Mouse (Mus musculus) limb, embryonic 13.5 days (tissue): ENCODE measurements around the gene Spryd3. TPM values are rescaled to one million over a fixed set of nuclear protein-coding genes. Genes with fewer than 3 reads are reported as not detected.

ENCODE experiments used
- ATAC-seq: fragments of 200-750 bp; cut with Nextera tagmentation; 2 replicates; pipeline ENCODE4 v1.8.0; 2017; ENCODE audit warnings: low read depth, moderate number of reproducible peaks, moderate TSS enrichment; ENCODE audit not compliant: low FRiP score
- H3K27ac ChIP-seq: fragments of 300-500 bp; sonication (generic); 2 replicates; pipeline ENCODE4 v1.5.1; 2015; ENCODE audit warnings: inconsistent platforms, mild to moderate bottlenecking, moderate library complexity
- H3K27me3 ChIP-seq: fragments of 300-500 bp; sonication (generic); 2 replicates; pipeline ENCODE4 v1.6.1; 2015; ENCODE audit warnings: mild to moderate bottlenecking, inconsistent platforms
- H3K36me3 ChIP-seq: fragments of 300-500 bp; sonication (generic); 2 replicates; pipeline ENCODE4 v1.6.1; 2015; ENCODE audit warnings: inconsistent platforms, mild to moderate bottlenecking, moderate library complexity
- H3K4me1 ChIP-seq: fragments of 300-500 bp; sonication (generic); 2 replicates; pipeline ENCODE4 v1.6.1; 2015; ENCODE audit warnings: inconsistent platforms
- H3K4me2 ChIP-seq: fragments of 300-500 bp; sonication (generic); replicated peaks from 2 replicates; pipeline ENCODE4 v1.6.1; 2015; ENCODE audit warnings: inconsistent platforms, mild to moderate bottlenecking, moderate library complexity
- H3K4me3 ChIP-seq: fragments of 300-500 bp; sonication (generic); 2 replicates; pipeline ENCODE4 v1.5.1; 2015; ENCODE audit warnings: moderate library complexity, mild to moderate bottlenecking, inconsistent platforms
- H3K9ac ChIP-seq: fragments of 300-500 bp; sonication (generic); 2 replicates; pipeline ENCODE4 v1.6.1; 2015; ENCODE audit warnings: mild to moderate bottlenecking, inconsistent platforms
- H3K9me3 ChIP-seq: fragments of 300-500 bp; sonication (generic); 2 replicates; pipeline ENCODE4 v1.6.1; 2016; ENCODE audit warnings: inconsistent platforms
- WGBS: fragments of 180-500 bp; shearing (Covaris S2); methylation state at CpG from one replicate; pipeline ENCODE4 v1.1.7; 2015; 5-methylcytosine and 5-hydroxymethylcytosine counted together
- polyA plus RNA-seq: library from polyadenylated mRNA; unstranded; fragments of >200 nt; fragmentation: Nextera tagmentation; extraction: Ambion mirVana; gene quantifications from 2 replicates; pipeline ENCODE4 v1.2.1, GENCODE M21; 2015

The Spryd3 gene
- polyA plus RNA-seq: 22.9 and 23.2 TPM in 2 replicates

DNA sequence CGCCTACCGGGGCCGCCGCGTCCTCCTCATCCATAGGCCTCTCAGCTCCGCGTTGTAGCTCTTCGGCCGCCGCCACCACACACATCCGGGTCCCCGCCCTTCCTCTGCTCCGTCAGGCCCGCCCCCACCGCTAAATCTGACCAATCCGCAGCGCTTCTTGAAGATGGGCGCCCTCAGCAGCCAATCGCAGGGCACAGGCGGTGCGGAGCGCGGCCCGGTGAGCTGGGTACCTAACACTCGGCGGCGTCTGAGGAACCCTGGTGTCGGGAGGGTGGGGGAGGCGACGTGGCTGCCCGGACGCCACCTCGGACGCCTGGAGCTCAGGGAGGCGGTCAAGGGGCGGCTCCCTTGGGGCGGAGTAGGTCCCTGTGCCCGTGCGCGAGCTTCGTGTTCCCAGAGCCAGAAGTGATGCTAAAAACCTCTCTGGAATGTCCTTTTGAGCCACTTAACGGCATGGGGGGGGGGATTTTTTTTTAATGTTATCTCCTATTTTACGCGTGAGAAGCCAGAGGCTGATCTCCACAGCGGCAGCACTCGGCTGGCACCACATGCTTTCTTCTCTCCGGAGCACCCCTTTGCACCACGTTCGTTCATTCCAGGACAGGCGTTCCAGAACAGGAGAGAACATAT lies at the start of gene Spryd3:
TSS of gene Spryd3 (minus strand) at position 106 of the 630 bp plus-strand sequence.
- no peaks in the 10 kb centered on the region for H3K9me3 ChIP-seq
- peak within 1 kb of the TSS; percentile 81 for H3K4me3 ChIP-seq
- H3K36me3 ChIP-seq: peaks cover 22% of the 10 kb centered on the region
- H3K27ac ChIP-seq: peak within 1 kb of the TSS; percentile 76
- peak within 1 kb of the TSS; percentile 81 for H3K9ac ChIP-seq
- peak within 1 kb of the TSS; percentile 82 for H3K4me2 ChIP-seq
- under 1% methylated on average over 50 of the region's 50 CpGs for WGBS
- no peaks in the 10 kb centered on the region for H3K27me3 ChIP-seq
- peak; percentile 99 for ATAC-seq
- peaks cover 15% of the 10 kb centered on the region for H3K4me1 ChIP-seq

- WGBS: 65% methylated on average over 3 of the region's 3 CpGs
- H3K4me2 ChIP-seq: no peak overlapping the region
- H3K9me3 ChIP-seq: no peaks in the 10 kb centered on the region
- H3K4me1 ChIP-seq: no peaks in the 10 kb centered on the region
- no peak overlapping the region for H3K27ac ChIP-seq
- peaks cover 71% of the 10 kb centered on the region for H3K36me3 ChIP-seq
- no peak overlapping the region for H3K9ac ChIP-seq
- no peak overlapping the region for H3K4me3 ChIP-seq
- no peaks in the 10 kb centered on the region for H3K27me3 ChIP-seq
- no peak for ATAC-seq
These were observed 47.0 kb upstream of the Spryd3 start for GRCm38 (mm10) chr15:102183076-102183475.

DNA sequence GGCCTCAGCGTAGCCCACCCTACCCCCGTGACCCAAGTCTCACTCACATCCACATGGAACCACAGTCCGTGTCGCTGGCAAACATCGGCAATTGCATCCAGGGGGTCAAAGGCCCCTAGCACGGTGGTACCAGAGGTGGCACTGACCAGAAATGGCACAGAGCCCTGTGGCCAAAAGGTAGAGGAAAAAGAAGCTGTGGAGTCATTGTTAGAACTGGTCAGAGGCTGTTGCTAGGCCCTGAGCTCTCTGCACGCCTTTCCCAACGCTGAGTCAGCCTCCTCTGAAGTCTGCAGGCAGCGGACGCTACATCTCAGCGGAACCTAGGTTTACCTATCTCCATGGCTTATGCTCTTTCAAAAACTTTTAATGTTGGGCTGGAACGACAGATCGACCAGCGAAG lies 43.9 kb upstream of the Spryd3 start:
- Histone ChIP-seq H3K9ac (no peak overlapping the region), H3K27ac (no peak overlapping the region), H3K4me1 (no peaks in the 10 kb centered on the region), H3K4me2 (no peak overlapping the region), H3K27me3 (no peaks in the 10 kb centered on the region), H3K36me3 (peaks cover 64% of the 10 kb centered on the region), H3K9me3 (no peaks in the 10 kb centered on the region), H3K4me3 (no peak overlapping the region)
- 93% methylated on average over 14 of the region's 14 CpGs for WGBS
- ATAC-seq: no peak

- no peaks in the 10 kb centered on the region for H3K27me3 ChIP-seq
- H3K4me2 ChIP-seq: no peak overlapping the region
- ATAC-seq: no peak
- H3K9me3 ChIP-seq: peaks cover 6% of the 10 kb centered on the region; the same call in 1 of the 2 replicates
- H3K4me1 ChIP-seq: no peaks in the 10 kb centered on the region
- no peak overlapping the region for H3K4me3 ChIP-seq
- H3K27ac ChIP-seq: no peak overlapping the region
- whole genome bisulfite sequencing: 81% methylated on average over 9 of the region's 9 CpGs
- no peak overlapping the region for H3K9ac ChIP-seq
- peaks cover 61% of the 10 kb centered on the region for H3K36me3 ChIP-seq
These were observed 43.1 kb upstream of the Spryd3 start for GRCm38 (mm10) chr15:102179106-102179505.

- Histone ChIP-seq H3K27ac (no peak overlapping the region), H3K9me3 (peaks cover 7% of the 10 kb centered on the region; the same call in 1 of the 2 replicates), H3K4me3 (no peak overlapping the region), H3K4me2 (no peak overlapping the region), H3K27me3 (no peaks in the 10 kb centered on the region), H3K4me1 (no peaks in the 10 kb centered on the region), H3K36me3 (peaks cover 56% of the 10 kb centered on the region), H3K9ac (no peak overlapping the region)
- WGBS: 13% methylated on average over 6 of the region's 6 CpGs
- no peak for ATAC-seq
These were observed 42.2 kb upstream of the Spryd3 start for GRCm38 (mm10) chr15:102178279-102178678.

DNA sequence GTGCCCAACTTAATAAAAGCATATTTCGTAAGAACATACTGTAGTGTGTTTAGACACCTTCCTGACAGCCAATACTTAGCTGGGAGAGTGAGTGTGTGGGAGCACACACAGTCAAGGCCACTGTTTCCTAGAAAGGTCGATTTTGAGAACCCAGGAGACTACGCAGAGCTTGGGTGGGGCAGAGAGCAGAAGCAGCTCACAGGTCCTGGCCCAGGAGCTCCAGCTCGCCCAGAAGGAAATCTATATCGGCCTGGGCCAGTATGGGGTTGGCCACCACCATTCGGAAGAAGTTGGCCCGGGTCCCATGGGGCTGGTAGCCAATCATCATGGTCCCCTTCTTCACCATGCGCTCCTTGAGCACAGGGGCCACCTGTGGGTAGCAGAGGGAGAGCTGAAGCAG lies 41.4 kb upstream of the Spryd3 start:
- Histone ChIP-seq H3K4me3 (no peak overlapping the region), H3K27ac (no peak overlapping the region), H3K4me2 (no peak overlapping the region), H3K9me3 (peaks cover 7% of the 10 kb centered on the region; the same call in 1 of the 2 replicates), H3K4me1 (no peaks in the 10 kb centered on the region), H3K9ac (no peak overlapping the region), H3K36me3 (peaks cover 51% of the 10 kb centered on the region), H3K27me3 (no peaks in the 10 kb centered on the region)
- WGBS: 83% methylated on average over 8 of the region's 8 CpGs
- ATAC-seq: no peak

DNA sequence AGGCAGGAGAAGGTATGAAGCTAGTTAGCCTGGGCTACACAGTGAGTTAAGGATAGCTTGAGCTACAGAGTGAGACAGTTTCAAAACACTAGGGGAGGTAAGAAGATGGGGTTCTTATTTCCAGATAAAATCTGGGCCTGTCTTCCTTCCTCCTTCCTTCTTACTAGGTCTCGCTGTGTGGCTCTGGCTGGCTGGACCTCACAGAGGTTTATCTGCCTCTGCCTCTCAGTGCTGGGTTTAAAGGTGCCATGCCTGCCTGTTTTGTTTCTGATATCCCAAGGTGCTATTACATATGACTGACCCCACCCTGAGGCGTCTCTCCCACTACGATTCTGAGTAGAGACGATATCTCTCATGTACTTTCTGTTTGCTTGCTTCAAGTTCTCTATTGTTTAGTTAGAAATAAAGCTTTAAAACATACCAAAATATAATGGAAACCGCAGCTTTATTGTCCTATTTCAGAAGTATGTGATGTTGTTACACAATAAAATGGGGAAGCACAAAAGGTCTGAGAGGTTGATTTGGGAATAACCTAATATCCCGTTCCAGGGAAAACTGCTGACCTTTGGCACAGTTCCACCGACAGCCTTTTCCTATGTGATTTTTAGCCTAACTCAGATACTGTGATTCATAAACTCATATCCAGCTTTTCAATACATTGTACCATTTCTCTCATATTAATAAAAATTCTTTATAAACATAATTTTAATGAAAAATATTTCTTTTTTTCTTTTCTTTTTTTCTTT lies 40.7 kb upstream of the Spryd3 start:
- H3K36me3 ChIP-seq: peaks cover 51% of the 10 kb centered on the region
- H3K9ac ChIP-seq: no peak overlapping the region
- H3K4me2 ChIP-seq: no peak overlapping the region
- no peaks in the 10 kb centered on the region for H3K4me1 ChIP-seq
- peaks cover 7% of the 10 kb centered on the region; the same call in 1 of the 2 replicates for H3K9me3 ChIP-seq
- H3K27ac ChIP-seq: no peak overlapping the region
- ATAC-seq: no peak
- WGBS: 90% methylated on average over 7 of the region's 7 CpGs
- H3K27me3 ChIP-seq: no peaks in the 10 kb centered on the region
- H3K4me3 ChIP-seq: no peak overlapping the region

DNA sequence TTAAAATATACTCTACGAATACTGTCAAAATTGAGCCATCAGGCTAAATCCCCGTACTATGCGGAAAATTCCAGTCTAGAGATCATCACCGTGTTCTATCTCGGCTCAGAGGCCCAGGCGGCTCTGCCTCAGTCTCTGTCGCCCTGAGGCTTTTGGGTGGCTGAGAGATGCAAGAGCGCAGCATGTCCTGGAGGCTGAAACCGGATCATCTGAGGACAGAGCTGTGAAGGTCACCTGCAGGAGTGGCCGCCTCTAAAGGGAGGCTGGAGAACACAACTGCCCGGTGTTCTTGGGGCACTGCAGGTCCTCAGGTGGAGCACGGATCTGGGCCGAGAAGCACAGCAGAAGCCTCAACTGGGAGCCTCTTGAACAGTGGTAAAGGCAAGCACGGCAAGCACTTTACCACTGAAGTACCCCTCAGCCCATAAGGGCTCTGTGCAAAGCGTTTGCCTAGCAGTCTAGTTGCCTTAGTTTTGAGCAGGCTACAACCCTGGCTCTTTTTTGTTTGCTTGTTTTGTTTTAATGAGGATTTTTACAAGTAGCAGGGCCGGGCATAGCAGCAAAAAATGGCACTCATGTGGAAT lies 39.8 kb upstream of the Spryd3 start:
- Histone ChIP-seq H3K36me3 (peaks cover 46% of the 10 kb centered on the region), H3K9ac (no peak overlapping the region), H3K27ac (no peak overlapping the region), H3K9me3 (peaks cover 7% of the 10 kb centered on the region; the same call in 1 of the 2 replicates), H3K27me3 (no peaks in the 10 kb centered on the region), H3K4me3 (no peak overlapping the region), H3K4me1 (no peaks in the 10 kb centered on the region), H3K4me2 (no peak overlapping the region)
- 81% methylated on average over 16 of the region's 16 CpGs for WGBS
- ATAC-seq: no peak

GRCm38 (mm10) chr15:102173581-102173980 lies 37.5 kb upstream of the Spryd3 start:
- no peak for ATAC-seq
- Histone ChIP-seq H3K27ac (no peak overlapping the region), H3K4me3 (no peak overlapping the region), H3K9me3 (peaks cover 7% of the 10 kb centered on the region; the same call in 1 of the 2 replicates), H3K9ac (no peak overlapping the region), H3K36me3 (peaks cover 33% of the 10 kb centered on the region), H3K4me1 (peaks cover 7% of the 10 kb centered on the region), H3K27me3 (no peaks in the 10 kb centered on the region), H3K4me2 (no peak overlapping the region)
- WGBS: 81% methylated on average over 3 of the region's 3 CpGs

GRCm38 (mm10) chr15:102169064-102169463 lies 33.0 kb upstream of the Spryd3 start:
- Histone ChIP-seq H3K36me3 (peaks cover 3% of the 10 kb centered on the region; the same call in 1 of the 2 replicates), H3K4me3 (no peak overlapping the region), H3K4me1 (peaks cover 45% of the 10 kb centered on the region), H3K9ac (no peak overlapping the region), H3K9me3 (0 out of 2 replicates have a peak, but pooled peaks cover under 1% of the 10 kb centered on the region), H3K27me3 (no peaks in the 10 kb centered on the region), H3K27ac (no peak overlapping the region), H3K4me2 (no peak overlapping the region)
- ATAC-seq: no peak
- WGBS: 60% methylated on average over 2 of the region's 2 CpGs

DNA sequence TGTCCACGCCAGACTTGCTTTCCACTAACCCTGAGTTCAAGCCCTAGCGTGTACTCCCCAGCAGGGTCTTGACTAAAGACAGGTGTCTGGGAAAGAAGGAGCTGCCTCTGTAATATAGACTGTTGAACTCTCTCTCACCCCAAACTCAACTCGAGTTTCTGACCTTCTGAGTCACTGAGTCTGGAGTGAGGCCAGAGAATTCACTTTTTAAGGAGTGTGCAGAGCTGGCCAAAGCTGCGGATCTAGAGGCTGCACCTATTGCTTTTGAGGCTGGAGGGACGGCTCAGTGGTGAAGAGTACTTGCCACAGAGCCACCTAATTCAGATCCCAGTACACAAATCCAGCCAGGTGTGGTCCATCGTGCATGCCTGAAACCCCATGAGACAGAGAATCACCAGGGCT lies 31.6 kb upstream of the Spryd3 start:
- Histone ChIP-seq H3K9me3 (no peaks in the 10 kb centered on the region), H3K27me3 (no peaks in the 10 kb centered on the region), H3K9ac (peak overlapping the region; percentile 35; the same call in 1 of the 2 replicates), H3K4me3 (no peak overlapping the region), H3K4me2 (peak overlapping the region; percentile 31), H3K27ac (peak overlapping the region; percentile 73), H3K4me1 (peaks cover 45% of the 10 kb centered on the region), H3K36me3 (no peaks in the 10 kb centered on the region)
- 22% methylated on average over 6 of the region's 6 CpGs for WGBS
- ATAC-seq: peak; percentile 80

DNA sequence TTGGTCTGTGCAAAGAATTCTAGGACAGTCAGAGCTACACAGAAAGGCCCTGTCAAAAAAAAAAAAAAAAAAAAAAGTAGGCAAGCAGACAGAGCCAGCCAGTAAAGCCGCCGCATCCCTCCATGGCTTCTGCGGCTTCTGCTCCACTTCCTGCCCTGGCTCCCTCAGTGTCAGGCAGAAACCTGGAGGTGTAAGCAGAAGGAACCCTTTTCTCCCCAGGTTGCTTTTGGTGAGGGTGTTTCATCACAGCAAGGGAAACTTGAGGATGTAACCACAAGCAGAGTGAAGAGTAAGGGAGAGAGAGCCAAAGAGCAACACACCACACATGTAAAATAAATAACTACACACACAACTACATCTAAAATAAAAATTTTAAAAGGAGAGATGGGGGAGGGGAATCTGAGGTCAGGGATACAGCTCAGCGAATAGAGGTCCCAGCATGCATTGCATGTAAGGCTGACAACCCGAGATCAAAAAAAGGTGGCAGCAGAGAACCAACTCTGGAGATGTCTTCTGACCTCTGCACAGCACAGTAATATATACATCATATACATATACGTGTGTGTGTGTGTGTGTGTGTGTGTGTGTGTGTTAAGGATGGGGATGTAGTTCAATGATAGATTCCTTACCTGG lies 29.6 kb upstream of the Spryd3 start:
- H3K27me3 ChIP-seq: no peaks in the 10 kb centered on the region
- WGBS: 34% methylated on average over 6 of the region's 6 CpGs
- no peak overlapping the region for H3K4me2 ChIP-seq
- no peaks in the 10 kb centered on the region for H3K36me3 ChIP-seq
- 0 out of 2 replicates have a peak overlapping the region, but pooled peaks have one; percentile 33 for H3K27ac ChIP-seq
- no peak for ATAC-seq
- H3K9me3 ChIP-seq: no peaks in the 10 kb centered on the region
- peaks cover 45% of the 10 kb centered on the region for H3K4me1 ChIP-seq
- no peak overlapping the region for H3K4me3 ChIP-seq
- no peak overlapping the region for H3K9ac ChIP-seq
